Mouse (Mus musculus) cortical plate, adult 2 months (tissue): ENCODE results near the gene Pde4dip. TPM values are rescaled to one million over a fixed set of nuclear protein-coding genes. Genes with fewer than 3 reads are reported as not detected.

Experiments
- H3K27ac ChIP-seq: fragments of 200-500 bp; 2 replicates; pipeline ENCODE4 v1.5.1; 2012; ENCODE audit warnings: low read length, control low read depth, inconsistent platforms; ENCODE audit not compliant: insufficient read depth
- H3K4me1 ChIP-seq: fragments of 200-500 bp; 2 replicates; pipeline ENCODE4 v1.6.1; 2011; ENCODE audit warnings: low read length; ENCODE audit not compliant: control insufficient read depth, insufficient read depth
- H3K4me3 ChIP-seq: fragments of 200-500 bp; 2 replicates; pipeline ENCODE4 v1.5.1; 2011; ENCODE audit warnings: mild to moderate bottlenecking, low read length, control low read depth; ENCODE audit not compliant: insufficient read depth
- CTCF ChIP-seq: fragments of 200-500 bp; IDR thresholded peaks from 2 replicates; pipeline ENCODE4 v1.5.1; 2011; ENCODE audit warnings: mild to moderate bottlenecking, control low read depth, low read length; ENCODE audit not compliant: insufficient read depth; ENCODE audit errors: extremely low read depth
- POLR2A ChIP-seq: fragments of 200-500 bp; IDR thresholded peaks from 2 replicates; pipeline ENCODE4 v1.6.1; 2011; ENCODE audit warnings: mild to moderate bottlenecking, low read length, control low read depth; ENCODE audit not compliant: insufficient read depth; ENCODE audit errors: extremely low read depth
- polyA plus RNA-seq: library from polyadenylated mRNA; depleted of rRNA; stranded (reverse); fragments of >200 nt; gene quantifications from 2 replicates; pipeline ENCODE4 v1.2.3, GENCODE M21; 2012

Pde4dip gene
- polyA plus RNA-seq, 1 experiment: 103 TPM

DNA sequence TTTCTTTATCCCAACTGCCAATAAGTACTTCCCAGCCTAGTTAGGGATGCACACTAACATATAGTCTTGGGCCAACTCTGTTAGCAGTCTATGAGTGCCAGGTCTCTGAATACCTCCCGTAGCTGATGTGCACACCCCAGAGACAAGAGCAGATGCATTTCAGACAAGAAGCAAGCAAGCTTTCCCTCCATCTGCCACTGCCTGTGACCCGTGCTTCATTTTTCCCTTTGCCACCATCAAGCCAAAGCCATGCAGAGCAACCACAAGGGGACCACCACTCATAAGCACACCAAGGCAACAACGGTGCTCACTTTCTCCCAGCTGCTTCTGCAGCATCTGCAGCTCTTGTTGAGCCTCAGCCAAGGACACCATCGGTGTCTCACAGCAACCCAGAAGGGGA, 181.9 kb downstream of the Pde4dip start:
- H3K4me1 ChIP-seq: no peaks in the 10 kb centered on the region
- no peak overlapping the region for H3K4me3 ChIP-seq
- H3K27ac ChIP-seq: no peak overlapping the region
- no peak for TF ChIP-seq POLR2A
- no peak for TF ChIP-seq CTCF

DNA sequence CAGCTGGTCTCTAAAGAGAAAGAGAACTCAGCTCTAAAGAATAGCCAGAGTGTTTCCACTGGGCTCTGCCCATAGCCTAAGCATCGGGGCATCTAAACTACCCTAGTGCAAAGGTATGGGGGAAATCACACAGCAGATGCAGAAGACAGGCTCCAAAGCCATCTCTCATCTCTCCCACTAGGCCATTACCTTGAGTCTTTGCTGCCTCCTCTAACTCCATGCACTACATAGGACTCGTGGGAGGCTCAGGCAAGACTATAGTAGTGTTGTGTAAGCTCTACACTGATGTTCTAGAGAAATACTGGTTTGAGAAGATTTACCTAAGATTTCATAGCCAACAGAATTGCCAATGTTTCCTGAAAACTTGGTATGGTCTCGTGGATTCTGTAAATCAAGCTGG, 183.0 kb downstream of the Pde4dip start:
- Histone ChIP-seq H3K27ac (no peak overlapping the region), H3K4me3 (no peak overlapping the region), H3K4me1 (no peaks in the 10 kb centered on the region)
- TF ChIP-seq CTCF: no peak

DNA sequence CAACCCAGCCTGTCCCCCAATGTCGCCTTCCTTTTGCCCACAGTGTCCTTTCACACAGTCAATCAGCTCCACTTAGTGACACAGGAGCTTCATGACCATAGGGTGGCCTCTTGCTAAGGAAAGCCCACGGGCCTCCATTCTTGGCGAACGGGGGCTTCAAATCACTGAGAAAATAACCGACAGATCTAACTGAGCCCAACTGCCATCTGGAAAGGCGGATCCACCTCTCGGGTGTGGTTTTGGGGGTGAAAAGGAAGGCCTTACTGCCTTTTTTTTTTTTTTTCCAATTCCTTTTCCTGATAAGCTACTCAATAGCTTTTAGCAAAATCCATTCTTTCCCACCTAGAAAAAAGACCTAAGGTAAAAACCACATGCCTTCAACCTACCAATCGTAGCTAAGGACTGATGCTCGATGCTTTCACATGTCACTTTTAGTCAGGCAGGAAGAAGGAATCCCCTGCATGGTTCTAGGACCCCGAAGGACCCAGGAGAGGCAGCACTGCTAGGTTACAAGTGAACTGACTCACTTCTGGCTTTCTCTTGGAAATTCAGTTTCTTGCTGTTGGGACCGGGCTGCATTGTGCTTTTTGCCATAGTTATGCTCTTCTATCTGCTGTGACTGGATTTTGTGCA, 185.9 kb downstream of the Pde4dip start:
- no peak overlapping the region for H3K4me3 ChIP-seq
- no peak overlapping the region for H3K27ac ChIP-seq
- no peaks in the 10 kb centered on the region for H3K4me1 ChIP-seq
- TF ChIP-seq POLR2A: no peak
- no peak for TF ChIP-seq CTCF

- no peaks in the 10 kb centered on the region for H3K4me1 ChIP-seq
- no peak overlapping the region for H3K27ac ChIP-seq
- H3K4me3 ChIP-seq: no peak overlapping the region
- TF ChIP-seq CTCF (no peak), POLR2A (no peak)
Observed at GRCm38 (mm10) chr3:97701198-97701597, 187.3 kb downstream of the Pde4dip start.

DNA sequence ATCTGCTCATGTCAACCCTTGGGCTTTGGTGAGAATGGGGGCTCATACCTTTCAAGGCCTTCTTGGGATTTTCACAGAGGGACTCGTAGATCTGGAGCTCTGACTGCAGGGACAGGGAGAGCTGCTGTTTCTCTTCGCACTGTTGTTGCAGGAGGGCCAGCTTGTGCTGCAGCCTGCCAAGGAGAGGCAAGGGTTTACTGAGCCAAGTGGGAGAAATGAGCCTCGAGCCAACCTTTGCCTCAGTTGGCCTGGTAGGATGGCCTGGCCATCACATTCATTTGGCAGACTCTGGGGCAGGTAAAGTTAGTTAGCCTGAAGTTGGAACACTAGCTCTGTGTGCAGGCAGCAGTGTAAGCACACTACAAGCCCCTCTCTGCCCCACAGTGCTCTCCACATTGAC, 189.4 kb downstream of the Pde4dip start:
- H3K4me3 ChIP-seq: no peak overlapping the region
- TF ChIP-seq CTCF: no peak
- no peak for TF ChIP-seq POLR2A
- H3K4me1 ChIP-seq: no peaks in the 10 kb centered on the region
- no peak overlapping the region for H3K27ac ChIP-seq

DNA sequence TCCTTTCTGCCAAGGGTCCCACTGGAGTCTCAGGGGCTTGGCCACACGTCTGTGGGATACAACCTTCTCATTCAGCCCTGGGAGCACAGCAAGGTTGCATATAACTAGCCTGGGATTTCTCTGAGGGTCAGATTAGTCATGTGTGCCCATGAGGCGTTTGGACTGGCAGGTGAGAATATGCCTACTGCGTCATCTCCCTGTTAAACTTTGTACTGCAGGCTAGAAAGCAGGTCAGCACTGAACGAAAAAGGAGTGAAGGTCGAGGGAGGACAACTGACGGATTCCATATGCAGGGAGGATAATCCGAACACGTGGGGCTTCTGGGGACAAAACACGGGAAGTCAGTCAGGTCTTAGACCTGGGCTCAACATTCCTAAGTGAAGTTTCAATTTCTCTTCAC, 191.2 kb downstream of the Pde4dip start:
- no peak overlapping the region for H3K27ac ChIP-seq
- no peak overlapping the region for H3K4me3 ChIP-seq
- no peaks in the 10 kb centered on the region for H3K4me1 ChIP-seq
- TF ChIP-seq CTCF (no peak), POLR2A (no peak)

- Histone ChIP-seq H3K4me1 (no peaks in the 10 kb centered on the region), H3K27ac (no peak overlapping the region), H3K4me3 (no peak overlapping the region)
- no peak for TF ChIP-seq CTCF
- TF ChIP-seq POLR2A: no peak
Observed at GRCm38 (mm10) chr3:97696866-97697265, 191.6 kb downstream of the Pde4dip start.

- H3K27ac ChIP-seq: no peak overlapping the region
- H3K4me1 ChIP-seq: no peaks in the 10 kb centered on the region
- TF ChIP-seq POLR2A: no peak
- TF ChIP-seq CTCF: no peak
- H3K4me3 ChIP-seq: no peak overlapping the region
Observed at GRCm38 (mm10) chr3:97693806-97694205, 194.7 kb downstream of the Pde4dip start.

- Histone ChIP-seq H3K4me3 (no peak overlapping the region), H3K4me1 (no peaks in the 10 kb centered on the region), H3K27ac (no peak overlapping the region)
- TF ChIP-seq CTCF: no peak
Observed at GRCm38 (mm10) chr3:97691443-97692017, 197.0 kb downstream of the Pde4dip start.

- Histone ChIP-seq H3K4me1 (peaks cover 3% of the 10 kb centered on the region; the same call in 1 of the 2 replicates), H3K4me3 (no peak overlapping the region), H3K27ac (no peak overlapping the region)
- TF ChIP-seq CTCF (no peak), POLR2A (no peak)
Observed at GRCm38 (mm10) chr3:97690590-97690989, 197.9 kb downstream of the Pde4dip start.

DNA sequence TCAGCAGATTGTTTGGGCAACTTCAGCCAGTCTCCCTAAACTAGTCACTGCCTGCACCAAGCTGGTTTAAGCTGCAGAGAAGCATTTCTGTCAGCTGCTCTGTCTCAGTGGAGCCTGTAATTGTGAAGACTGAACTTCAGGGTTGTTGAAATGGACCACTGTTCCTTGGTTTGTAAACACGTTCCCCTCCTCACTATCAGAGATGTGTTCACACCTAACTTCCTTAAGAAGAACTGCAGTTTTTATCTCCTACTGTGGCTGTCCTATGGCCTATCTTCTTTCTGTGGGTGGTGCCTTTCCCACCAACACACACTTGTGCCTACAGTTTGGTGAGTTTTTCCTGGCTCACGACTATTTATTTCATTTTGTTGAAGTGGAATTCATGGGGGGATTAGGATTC, 199.2 kb downstream of the Pde4dip start:
- H3K4me1 ChIP-seq: peaks cover 3% of the 10 kb centered on the region; the same call in 1 of the 2 replicates
- TF ChIP-seq CTCF (no peak), POLR2A (no peak)
- H3K27ac ChIP-seq: no peak overlapping the region
- no peak overlapping the region for H3K4me3 ChIP-seq
